Mouse (Mus musculus): ENCODE results near the gene Zic1.

- no peak for TF ChIP-seq CTCF (IDR thresholded peaks at IDR 0.05; ENCODE audit: insufficient read depth, low read depth, low read length)
- TF ChIP-seq POLR2A (IDR thresholded peaks at IDR 0.05; ENCODE audit: insufficient read depth, low read depth, low read length), result no peak
These were observed 14.2 kb downstream of the Zic1 start for GRCm38 (mm10) chr9:91351361-91351760.

Data from olfactory bulb, adult 2 months (tissue).